Comparison of ENCODE assay signal across 11 mouse cellular contexts in the genomic region with DNA sequence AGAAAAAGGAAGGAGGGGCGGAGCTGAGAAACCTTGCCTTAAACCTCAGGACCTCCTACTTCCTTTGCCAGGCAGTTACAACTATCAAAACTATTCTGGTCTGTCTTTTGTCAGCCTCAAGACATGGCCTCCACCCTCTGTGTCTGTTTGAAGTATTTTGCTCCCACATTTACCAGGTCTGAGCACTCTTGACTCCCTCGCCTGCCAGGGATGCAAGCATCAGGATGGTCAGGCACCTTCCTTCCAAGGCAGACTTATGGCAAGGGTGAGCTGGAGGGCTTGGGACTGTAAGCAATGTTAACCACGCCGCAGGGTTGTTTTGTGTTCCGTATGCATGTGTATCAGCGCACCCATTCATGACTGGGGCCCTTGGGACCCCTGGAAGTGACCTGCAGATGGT. TPM values are rescaled to one million over a fixed set of nuclear protein-coding genes. Genes with fewer than 3 reads are reported as not detected.
DNase-seq lines count a peak whose midpoint lies in the region; ATAC-seq and TF ChIP-seq lines count a peak whose summit lies in the region.
"Had no signal": no experiment of that assay in that cellular context is flagged by ENCODE, and none has a peak within 500 bp of the region (broad histone marks: within the 10 kb centered on the region; RNA-seq: fewer than 3 reads in every experiment).

No protein-coding gene starts in this region.

- ATAC-seq in liver, embryonic 14.5 days (ENCODE audit: insufficient read depth) = no peak
- no peak for ATAC-seq in hindbrain, embryonic 14.5 days (ENCODE audit: low FRiP score)
- ATAC-seq: hindbrain, postnatal 0 days had no signal

- peaks cover 6% of the 10 kb centered on the region; the same call in 1 of the 2 replicates for H3K4me1 ChIP-seq in lung, adult 2 months (ENCODE audit: control insufficient read depth, insufficient read depth, low read length)
- H3K4me1 ChIP-seq in bone marrow, adult 2 months (ENCODE audit: control insufficient read depth, insufficient read depth, low read length) = peaks cover 8% of the 10 kb centered on the region
- H3K4me1 ChIP-seq in liver, embryonic 14.5 days (replicated peaks; ENCODE audit: control insufficient read depth in 2 of 2, insufficient read depth in 2 of 2, low read length in 1 of 2) = peaks cover 7 to 19% of the 10 kb centered on the region in 2 experiments
- H3K4me1 ChIP-seq in hindbrain, embryonic 14.5 days (replicated peaks; ENCODE audit: control insufficient read depth, insufficient read depth, low read length) = peaks cover 11% of the 10 kb centered on the region

- no peaks in the 10 kb centered on the region for H3K9me3 ChIP-seq in liver, embryonic 14.5 days (ENCODE audit: control insufficient read depth, low read length)
- H3K9me3 ChIP-seq in hindbrain, embryonic 14.5 days (ENCODE audit: control insufficient read depth, low read length) = no peaks in the 10 kb centered on the region

- H3K27me3 ChIP-seq in liver, embryonic 14.5 days (ENCODE audit: control insufficient read depth, insufficient read depth, low read length) = peaks cover 2% of the 10 kb centered on the region; the same call in 1 of the 2 replicates
- peaks cover 8% of the 10 kb centered on the region for H3K27me3 ChIP-seq in hindbrain, embryonic 14.5 days (ENCODE audit: control insufficient read depth, insufficient read depth, low read length)

- no peak for DNase-seq in lung, adult 2 months
- no peak for DNase-seq in lung, postnatal 10 days
- no peak for DNase-seq in liver, embryonic 14.5 days (ENCODE audit: low read depth in 3 of 3, low spot score in 3 of 3)
- DNase-seq in thymus, postnatal 36 days = peak; percentile 39 to 45
- DNase-seq in hindbrain, embryonic 14.5 days (ENCODE audit: low spot score) = no peak
- DNase-seq in cerebellum, adult 11 months = no peak
- DNase-seq: cerebellum, adult 18-20 months; layer of hippocampus, postnatal 36 days had no signal

- TF ChIP-seq CTCF in lung, adult 2 months (IDR thresholded peaks at IDR 0.05; ENCODE audit: insufficient read depth, low read length) = no peak
- no peak for TF ChIP-seq CTCF in bone marrow, adult 2 months (IDR thresholded peaks at IDR 0.05; ENCODE audit: control insufficient read depth, insufficient read depth, low read length)
- no peak for TF ChIP-seq CTCF in liver, embryonic 14.5 days (IDR thresholded peaks at IDR 0.05; ENCODE audit: low read depth)

- TF ChIP-seq EP300 in liver, embryonic 14.5 days (IDR thresholded peaks at IDR 0.05; ENCODE audit: low read depth) = no peak

- 72% methylated on average over 6 of the region's 6 CpGs for WGBS in lung, adult 2 months
- WGBS in bone marrow, adult 2 months = 1% methylated on average over 6 of the region's 6 CpGs
- WGBS in liver, embryonic 14.5 days (ENCODE audit: insufficient replicate concordance) = 16% methylated on average over 6 of the region's 6 CpGs
- WGBS in hindbrain, embryonic 14.5 days = 87% methylated on average over 6 of the region's 6 CpGs

- H3K4me2 ChIP-seq in liver, embryonic 14.5 days (ENCODE audit: low read depth) = peak overlapping the region; percentile 37
- H3K4me2 ChIP-seq in hindbrain, embryonic 14.5 days (replicated peaks) = no peak overlapping the region

- peak overlapping the region; percentile 84 for H3K27ac ChIP-seq in bone marrow, adult 2 months (ENCODE audit: control insufficient read depth, insufficient read depth, low read depth, low read length, poor library complexity)
- H3K27ac ChIP-seq in liver, embryonic 14.5 days = peak overlapping the region; percentile 20; the same call in 1 of the 2 replicates
- no peak overlapping the region for H3K27ac ChIP-seq in hindbrain, embryonic 14.5 days
- H3K27ac ChIP-seq: hindbrain, postnatal 0 days had no signal

- no peaks in the 10 kb centered on the region for H3K36me3 ChIP-seq in liver, embryonic 14.5 days (replicated peaks; ENCODE audit: control insufficient read depth, insufficient read depth, low read depth)
- H3K36me3 ChIP-seq in hindbrain, embryonic 14.5 days (replicated peaks; ENCODE audit: control insufficient read depth, insufficient read depth) = peaks cover 23% of the 10 kb centered on the region

- H3K4me3 ChIP-seq in lung, adult 2 months (replicated peaks; ENCODE audit: extremely low read depth, low read depth, low read length) = peak overlapping the region; percentile 47
- peak overlapping the region; percentile 76 for H3K4me3 ChIP-seq in bone marrow, adult 2 months (replicated peaks; ENCODE audit: control insufficient read depth, low read depth, low read length)
- H3K4me3 ChIP-seq in liver, embryonic 14.5 days (ENCODE audit: insufficient read depth in 1 of 2, low read depth in 2 of 2, low read length in 2 of 2) = peak overlapping the region in 1 of 2 experiments; percentile 26; a peak in 3 of 4 replicates
- H3K4me3 ChIP-seq in hindbrain, embryonic 14.5 days (replicated peaks; ENCODE audit: low read length) = no peak overlapping the region
- H3K4me3 ChIP-seq: erythroblast, embryonic 14.5 days had no signal

- H3K9ac ChIP-seq in liver, embryonic 14.5 days (replicated peaks) = no peak overlapping the region
- no peak overlapping the region for H3K9ac ChIP-seq in hindbrain, embryonic 14.5 days

- TF ChIP-seq POLR2A in lung, adult 2 months (IDR thresholded peaks at IDR 0.05; ENCODE audit: borderline replicate concordance, extremely low read depth, low read depth, low read length) = no peak; the same call in 1 of the 2 replicates
- no peak for TF ChIP-seq POLR2A in bone marrow, adult 2 months (IDR thresholded peaks at IDR 0.05; ENCODE audit: borderline replicate concordance, control insufficient read depth, low read depth, low read length)

RNA-seq across cellular contexts. Expression of gene Fnbp1, which starts 1.5 kb away (rescaled TPM):
- 39.9 and 47.4 TPM in 2 replicates for polyA plus RNA-seq in lung, adult 2 months (2012; rRNA removed)
- polyA plus RNA-seq in bone marrow, adult 2 months (2011; ENCODE audit: insufficient read depth, insufficient read length, low replicate concordance, missing spikeins) = 25.6 and 67.8 TPM in 2 replicates
- 4.8 and 6.4 TPM in 2 replicates for polyA plus RNA-seq in liver, embryonic 14.5 days (2012; rRNA removed)
- polyA plus RNA-seq in liver, embryonic 14.5 days (2014; fragmentation: Nextera tagmentation; extraction: Ambion mirVana) = 3.9 and 4.3 TPM in 2 replicates
- 28.9 and 29.1 TPM in 2 replicates for polyA plus RNA-seq in hindbrain, embryonic 14.5 days (2014; fragmentation: Nextera tagmentation; extraction: Ambion mirVana)

RNA-seq across cellular contexts. Expression of gene Gpr107, which starts 8.8 kb away (rescaled TPM):
- polyA plus RNA-seq in lung, adult 2 months (2012; rRNA removed) = 20.8 and 24.4 TPM in 2 replicates
- polyA plus RNA-seq in bone marrow, adult 2 months (2011; ENCODE audit: insufficient read depth, insufficient read length, low replicate concordance, missing spikeins) = 21.0 and 27.9 TPM in 2 replicates
- 4.5 and 5.4 TPM in 2 replicates for polyA plus RNA-seq in liver, embryonic 14.5 days (2012; rRNA removed)
- 7.0 and 8.6 TPM in 2 replicates for polyA plus RNA-seq in liver, embryonic 14.5 days (2014; fragmentation: Nextera tagmentation; extraction: Ambion mirVana)
- 25.1 and 26.1 TPM in 2 replicates for polyA plus RNA-seq in hindbrain, embryonic 14.5 days (2014; fragmentation: Nextera tagmentation; extraction: Ambion mirVana)

Comparison
In these comparisons a context has a peak if more than half of its experiments do, and no peak if none do; other contexts are left out.
1. DNase-seq: peak in thymus, postnatal 36 days (2 of 2); none in lung, adult 2 months (single experiment), lung, postnatal 10 days (single experiment), liver, embryonic 14.5 days (0 of 3), hindbrain, embryonic 14.5 days (single experiment) and cerebellum, adult 11 months (single experiment).